Mouse (Mus musculus): ENCODE measurements around the gene Hist1h2ah.

Hist1h2ah gene

DNA sequence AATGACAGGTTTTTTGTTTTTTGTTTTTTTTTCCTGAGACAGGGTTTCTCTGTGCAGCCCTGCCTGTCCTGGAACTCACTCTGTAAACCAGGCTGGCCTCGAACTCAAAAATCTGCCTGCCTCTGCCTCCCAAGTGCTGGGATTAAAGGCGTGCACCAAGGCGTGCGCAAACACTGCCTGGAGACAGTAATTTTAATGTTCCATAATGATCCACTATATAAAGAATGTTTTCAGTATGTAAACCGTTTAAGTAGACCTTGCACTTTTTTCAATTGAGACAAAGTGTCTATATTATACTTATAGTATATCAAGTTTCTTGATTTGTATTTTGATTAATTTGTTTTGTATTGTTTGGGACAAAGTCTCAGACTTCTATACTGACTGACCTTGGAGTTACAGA, 4.0 kb upstream of the Hist1h2ah start:
- no peak for DNase-seq (ENCODE audit: low spot score in 2 of 2)

DNA sequence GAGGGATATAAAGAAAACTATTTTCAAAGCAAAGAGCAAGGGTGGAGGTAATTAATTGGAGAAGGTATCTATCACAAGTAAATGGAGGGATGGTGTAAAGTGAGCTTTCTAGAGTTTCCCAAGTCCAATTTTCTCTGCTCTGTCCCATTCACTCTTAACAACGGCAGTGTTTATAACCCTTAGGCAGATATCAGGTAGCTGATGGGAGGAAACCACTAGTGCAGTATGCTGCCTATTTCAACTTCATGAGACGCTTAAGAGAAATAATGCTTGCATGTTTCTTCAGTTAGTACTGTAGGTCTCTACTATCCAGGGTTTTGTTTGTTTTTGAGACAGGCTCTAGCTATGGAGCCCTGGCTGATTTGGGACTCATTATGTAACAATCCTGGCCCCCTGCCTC, 2.0 kb upstream of the Hist1h2ah start:
- DNase-seq (ENCODE audit: low spot score in 2 of 2) = no peak

DNA sequence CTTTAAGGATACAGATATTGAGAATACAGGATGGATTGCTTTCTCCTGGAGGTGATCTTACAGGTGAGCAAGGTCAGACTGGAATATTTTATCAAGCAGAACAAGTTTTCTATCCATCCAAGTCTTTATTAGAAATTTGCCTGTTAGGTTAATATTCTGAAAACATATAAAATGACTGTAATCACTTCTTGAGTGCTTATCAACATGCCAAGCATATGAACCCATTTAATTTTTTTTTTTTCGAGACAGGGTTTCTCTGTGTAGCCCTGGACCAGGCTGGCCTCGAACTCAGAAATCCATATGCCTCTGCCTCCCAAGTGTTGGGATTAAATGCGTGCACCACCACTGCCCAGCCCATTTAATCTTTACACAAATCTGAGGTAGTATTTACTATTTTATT, 1.6 kb upstream of the Hist1h2ah start:
- no peak for DNase-seq (ENCODE audit: low spot score in 2 of 2)

- DNase-seq (ENCODE audit: low spot score in 2 of 2) = peak in 1 of 2 experiments; percentile 30
Observed at GRCm38 (mm10) chr13:22036149-22036956, 985 bp upstream of the Hist1h2ah start.

GRCm38 (mm10) chr13:22034443-22035266, 713 bp downstream of the Hist1h2ah start:
- no peak for DNase-seq (ENCODE audit: low spot score in 2 of 2)

GRCm38 (mm10) chr13:22033741-22034442, 1.5 kb downstream of the Hist1h2ah start:
- no peak for DNase-seq (ENCODE audit: low spot score in 2 of 2)

- DNase-seq (ENCODE audit: low spot score in 2 of 2) = no peak
Observed at GRCm38 (mm10) chr13:22030493-22030892, 4.9 kb downstream of the Hist1h2ah start.

GRCm38 (mm10) chr13:22029928-22030327, 5.4 kb downstream of the Hist1h2ah start:
- DNase-seq (ENCODE audit: low spot score in 2 of 2) = no peak

GRCm38 (mm10) chr13:22028673-22029460, 6.5 kb downstream of the Hist1h2ah start:
- DNase-seq (ENCODE audit: low spot score in 2 of 2) = peak; percentile 92 to 96

- peak; percentile 74 to 88 for DNase-seq (ENCODE audit: low spot score in 2 of 2)
Observed at GRCm38 (mm10) chr13:22026058-22027031, 9.0 kb downstream of the Hist1h2ah start.

GRCm38 (mm10) chr13:22022241-22022640, 13.1 kb downstream of the Hist1h2ah start:
- peak; percentile 70 to 77 for DNase-seq (ENCODE audit: low spot score in 2 of 2)

DNA sequence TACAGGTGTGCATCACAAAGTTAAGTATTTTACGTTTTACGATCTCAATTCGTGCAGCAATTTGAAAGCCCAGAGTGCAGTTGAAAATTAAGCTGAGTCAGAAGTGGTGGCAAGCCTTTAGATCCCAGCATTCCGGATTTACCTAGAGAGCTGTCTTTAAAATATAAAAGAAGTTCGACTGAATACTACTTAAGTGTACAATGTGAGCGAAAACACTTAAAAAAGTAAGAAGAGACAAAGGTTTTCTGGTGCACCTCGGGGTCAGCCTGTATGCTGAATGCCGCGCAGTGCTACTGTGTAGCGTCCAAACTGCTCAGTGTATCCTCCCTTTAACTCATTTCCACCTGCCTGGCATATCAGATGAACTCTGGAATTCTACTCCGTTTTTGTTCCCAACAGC, 13.8 kb downstream of the Hist1h2ah start:
- DNase-seq (ENCODE audit: low spot score in 2 of 2) = no peak

DNA sequence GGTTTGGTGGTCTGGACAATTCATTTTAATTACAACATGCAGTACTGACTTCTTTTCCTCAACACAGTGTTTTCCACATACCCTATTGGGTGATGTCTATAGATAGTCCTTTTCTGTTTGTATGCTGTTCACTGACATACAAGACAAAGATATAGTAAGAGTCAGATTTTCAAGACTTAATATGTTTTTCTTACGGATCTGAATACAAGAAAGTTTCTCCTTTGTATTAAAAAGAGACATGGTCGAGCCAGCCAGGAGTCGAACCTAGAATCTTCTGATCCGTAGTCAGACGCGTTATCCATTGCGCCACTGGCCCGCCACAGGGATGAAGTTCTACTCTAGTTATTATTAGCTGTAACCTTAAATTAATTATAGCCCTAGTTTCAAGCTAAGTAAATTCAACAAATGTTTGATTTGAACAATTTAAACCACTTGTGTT, 14.4 kb downstream of the Hist1h2ah start:
- peak; percentile 53 to 65 for DNase-seq (ENCODE audit: low spot score in 2 of 2)

GRCm38 (mm10) chr13:22019934-22020835, 15.2 kb downstream of the Hist1h2ah start:
- DNase-seq (ENCODE audit: low spot score in 2 of 2) = peak in 1 of 2 experiments; percentile 45

DNA sequence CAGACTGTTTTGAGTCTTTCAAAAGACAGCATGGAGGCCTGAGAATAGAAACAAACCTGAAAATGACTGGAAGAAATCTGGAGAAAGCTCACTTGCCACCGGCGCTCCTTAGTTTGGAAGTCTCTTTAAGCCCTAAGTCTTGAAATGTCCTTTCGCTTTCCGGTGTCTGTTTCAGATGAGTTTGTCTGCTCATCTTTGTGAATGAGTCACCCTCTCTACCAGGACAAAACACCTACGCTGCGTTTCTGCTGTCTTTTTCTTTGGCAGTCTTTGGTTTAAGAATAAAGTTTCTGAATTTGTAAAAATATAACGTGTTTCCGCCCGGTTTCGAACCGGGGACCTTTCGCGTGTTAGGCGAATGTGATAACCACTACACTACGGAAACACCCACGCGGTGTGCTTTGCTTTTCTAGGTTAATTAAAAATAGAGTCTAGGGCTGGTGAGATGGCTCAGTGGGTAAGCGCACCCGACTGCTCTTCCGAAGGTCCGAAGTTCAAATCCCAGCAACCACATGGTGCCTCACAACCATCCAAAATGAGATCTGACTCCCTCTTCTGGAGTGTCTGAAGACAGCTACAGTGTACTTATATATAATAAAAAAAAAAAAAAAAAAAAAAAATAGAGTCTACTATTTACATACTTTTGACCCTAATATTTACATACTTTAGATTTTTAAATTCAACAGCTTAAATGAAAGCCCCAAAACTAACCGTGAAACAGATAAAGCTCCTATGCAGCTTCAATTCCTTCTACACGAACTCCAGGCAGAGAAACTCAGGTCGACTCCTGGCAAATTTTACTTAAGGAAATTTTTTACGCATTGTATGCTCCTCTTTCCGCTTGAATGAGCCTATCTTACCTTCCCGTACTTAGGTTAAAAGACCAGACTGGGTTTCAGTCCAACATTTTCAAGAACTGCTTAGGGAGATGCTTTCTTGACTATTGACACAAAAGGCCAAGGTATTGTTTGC, 19.6 kb downstream of the Hist1h2ah start:
- DNase-seq (ENCODE audit: low spot score in 2 of 2) = peak; percentile 62 to 80

DNA sequence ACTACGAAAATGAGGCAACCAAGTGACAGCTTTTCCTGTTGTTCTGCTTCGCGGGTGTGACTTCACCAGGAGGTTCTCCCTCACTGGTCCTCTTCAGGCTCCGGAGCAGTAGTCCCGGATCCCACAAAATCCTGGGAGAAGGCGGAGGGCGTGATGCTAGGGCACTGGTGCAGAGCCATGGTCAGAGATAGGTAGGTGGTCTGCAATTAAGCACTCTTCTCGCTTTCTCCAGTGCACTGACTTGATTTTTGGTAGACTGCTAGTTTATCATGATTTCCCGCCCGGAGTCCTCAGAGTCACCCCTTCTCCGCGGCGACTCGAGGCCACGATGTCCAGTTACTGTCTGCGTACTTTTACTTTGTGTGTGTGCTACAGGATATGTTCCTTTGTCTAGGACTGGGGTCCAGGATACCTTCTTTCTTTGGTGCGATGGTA, 20.9 kb downstream of the Hist1h2ah start:
- DNase-seq (ENCODE audit: low spot score in 2 of 2) = no peak

DNA sequence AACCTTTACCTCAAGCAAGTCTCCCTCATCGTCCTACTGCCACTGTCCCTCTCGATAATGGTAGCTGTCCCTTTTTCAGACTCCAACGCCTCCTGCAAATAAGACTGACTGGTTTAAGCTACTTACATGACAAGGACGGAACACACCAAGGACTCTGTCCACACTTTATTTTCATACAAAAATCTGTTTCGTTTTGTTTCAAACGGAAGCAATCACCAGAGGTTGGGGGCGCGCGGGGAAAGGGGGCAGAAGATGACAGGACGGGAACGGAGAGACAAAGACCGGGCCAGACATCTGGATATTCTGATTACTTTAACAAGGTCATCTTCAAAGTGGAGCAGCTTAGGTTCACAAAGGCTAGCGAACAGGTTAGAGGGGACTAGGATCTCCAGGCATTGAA, 21.7 kb downstream of the Hist1h2ah start:
- no peak for DNase-seq (ENCODE audit: low spot score in 2 of 2)

DNA sequence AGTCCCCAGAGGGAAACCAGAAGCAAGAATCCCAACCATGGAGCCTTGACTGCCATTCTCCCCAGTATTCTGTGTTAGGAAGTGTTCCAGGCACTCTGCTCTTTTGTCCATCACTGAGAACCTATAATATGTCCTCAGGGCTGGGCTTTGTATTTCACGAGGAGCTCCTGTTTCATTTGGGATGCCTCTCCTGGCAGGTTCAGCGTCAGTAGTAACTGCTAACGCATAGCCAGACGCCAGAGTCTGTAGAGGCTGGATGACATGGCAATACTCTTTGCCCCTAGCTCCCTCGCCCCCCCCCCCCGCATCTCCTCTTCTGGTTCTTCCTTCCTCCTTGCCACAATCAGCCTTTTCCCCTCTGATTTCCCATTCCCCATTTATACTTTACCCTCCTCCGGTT, 25.7 kb downstream of the Hist1h2ah start, which contains the start of gene Prss16:
Gene Prss16 (minus strand): TSS at position 101 of the 400 bp plus-strand sequence.
- no peak for DNase-seq (ENCODE audit: low spot score in 2 of 2)
